Mouse (Mus musculus): ENCODE measurements around the gene Zfp423. TPM values are rescaled to one million over a fixed set of nuclear protein-coding genes. Genes with fewer than 3 reads are reported as not detected.

Zfp423 gene
- total RNA-seq, 2 experiments from 2014 or later: 37.0 to 42.7 TPM

DNA sequence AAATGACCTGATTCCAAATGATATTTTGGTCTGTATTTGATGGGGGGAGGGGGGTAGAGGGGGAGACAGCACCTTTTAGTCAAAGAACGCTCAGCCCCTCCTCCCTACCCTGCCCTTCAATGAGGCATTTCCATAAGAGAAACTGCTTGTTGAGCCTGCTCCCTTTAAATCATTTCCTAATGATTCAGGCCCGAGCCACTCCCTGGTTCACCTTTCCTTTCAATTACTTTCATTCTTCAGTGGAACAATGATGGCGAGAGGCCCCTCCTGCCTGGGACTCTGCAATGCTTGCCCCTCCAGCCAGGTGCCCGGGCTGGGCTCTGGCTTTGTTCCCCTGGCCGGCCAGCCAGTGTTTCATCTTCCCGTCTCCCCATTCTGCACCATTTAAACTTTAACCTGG, 329.7 kb downstream of the Zfp423 start:
- no peak for DNase-seq (ENCODE audit: low spot score in 2 of 2)

DNA sequence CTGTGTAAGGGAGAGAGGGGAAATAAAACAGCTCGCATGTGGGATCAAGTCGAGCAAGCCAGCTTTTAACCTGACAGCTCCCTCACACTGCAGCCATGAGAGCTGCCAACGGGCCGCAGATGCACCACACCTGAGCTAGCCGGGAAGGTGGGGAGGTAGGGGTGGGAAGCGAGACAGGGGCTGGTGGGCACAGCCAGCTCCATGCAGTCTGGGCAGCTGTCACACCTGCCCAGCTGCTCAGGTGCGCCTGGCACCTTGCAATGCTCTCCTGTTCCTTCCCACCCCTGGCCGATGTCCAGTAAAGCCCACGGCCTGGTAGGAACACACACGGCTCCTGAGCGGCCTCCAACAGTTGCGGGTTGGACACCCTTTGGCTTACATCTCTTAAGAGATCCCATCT, 338.2 kb downstream of the Zfp423 start:
- no peak for DNase-seq (ENCODE audit: low spot score in 2 of 2)

DNA sequence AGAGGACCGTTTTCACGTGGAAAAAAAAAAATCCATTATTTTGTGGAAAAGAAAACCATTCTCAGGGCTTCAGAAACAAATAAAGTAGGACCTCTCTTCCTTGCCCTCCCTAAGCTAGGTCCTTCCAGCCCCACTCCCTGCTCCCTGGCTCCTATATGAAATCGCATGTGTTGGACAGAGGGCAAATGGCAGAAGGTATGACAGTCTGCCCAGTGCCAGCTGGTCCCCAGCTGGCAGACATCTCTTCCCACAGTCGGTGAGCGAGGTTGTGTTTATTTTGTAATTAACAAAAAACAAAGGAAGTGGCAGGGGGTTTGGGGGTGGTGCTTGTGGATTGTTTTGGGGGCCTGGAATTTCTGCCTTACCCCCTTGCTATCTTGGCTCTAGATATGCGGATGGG, 339.2 kb downstream of the Zfp423 start:
- DNase-seq (ENCODE audit: low spot score in 2 of 2): no peak

DNA sequence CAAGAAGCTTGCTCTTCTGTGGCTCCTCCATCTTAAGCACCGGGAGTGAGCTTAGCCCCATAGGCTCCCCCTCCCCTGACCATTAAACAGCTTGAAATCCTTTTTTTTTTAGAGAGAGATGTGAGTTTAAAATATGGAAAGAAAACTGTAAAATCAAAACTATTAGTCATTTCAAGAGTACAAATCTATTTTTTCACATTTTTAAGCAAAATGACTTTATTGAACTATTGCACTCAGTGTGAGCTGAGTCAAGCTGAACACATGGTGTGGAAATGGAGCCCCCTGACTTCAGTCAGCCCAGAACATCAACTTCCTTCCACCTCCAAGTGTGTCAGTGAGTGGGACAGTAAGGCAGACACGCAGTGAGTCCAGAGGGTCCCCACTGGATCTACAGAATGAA, 339.9 kb downstream of the Zfp423 start:
- no peak for DNase-seq (ENCODE audit: low spot score in 2 of 2)

DNA sequence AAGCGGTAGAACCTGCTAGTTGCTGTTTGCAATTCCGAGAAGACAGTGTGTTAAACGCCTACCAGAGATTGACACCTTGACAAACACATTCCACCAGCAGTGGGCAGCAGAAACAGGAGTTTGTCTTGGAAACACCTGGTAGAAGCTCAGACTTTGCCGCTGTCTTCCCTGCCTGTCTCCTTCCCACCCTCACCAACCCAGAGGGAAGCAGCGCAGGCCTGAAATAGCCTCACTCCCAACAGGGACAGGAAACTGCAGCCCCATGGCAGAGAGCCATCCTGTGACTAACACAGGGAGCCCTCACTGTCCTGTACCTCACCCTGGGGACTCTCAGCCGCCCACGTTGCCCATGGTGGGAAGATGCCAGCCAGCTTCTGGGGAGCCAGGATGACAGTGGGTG, 340.3 kb downstream of the Zfp423 start:
- DNase-seq (ENCODE audit: low spot score in 2 of 2): no peak

DNA sequence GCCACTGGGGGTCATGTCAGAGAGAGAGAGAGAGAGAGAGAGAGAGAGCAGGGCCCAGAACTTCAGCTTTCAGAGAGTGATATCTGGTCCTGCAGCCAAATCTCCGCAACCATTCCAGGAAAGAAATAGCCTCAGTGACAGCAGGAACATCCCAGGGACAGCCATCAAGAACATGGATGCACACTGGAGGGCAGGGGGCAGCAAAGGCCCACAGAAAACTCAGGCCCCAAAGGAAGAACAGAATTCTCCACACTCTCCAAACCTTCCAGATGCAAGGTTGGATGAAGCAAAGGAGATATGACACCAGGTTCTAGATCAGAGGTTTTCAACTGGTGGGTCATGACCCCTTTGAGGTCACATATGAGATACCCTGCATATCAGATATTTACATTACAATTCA, 345.7 kb downstream of the Zfp423 start:
- no peak for DNase-seq (ENCODE audit: low spot score in 2 of 2)

Other genes starting within 250 kb of the Zfp423 start
- 10 to 100 TPM; 32.2 to 34.0 TPM for gene Cnep1r1, start 159.2 kb upstream of the Zfp423 start, total RNA-seq (2021)
- gene Heatr3, start 178.3 kb upstream of the Zfp423 start, total RNA-seq (2021): 10 to 100 TPM; 24.7 to 24.9 TPM
- 10 to 100 TPM; 39.1 to 39.6 TPM for gene Tent4b, start 239.6 kb upstream of the Zfp423 start, total RNA-seq (2021)